Mouse (Mus musculus): ENCODE measurements at regions not wholly inside any gene's neighbourhood (a gene's known extent, or its start where the extent isn't known, plus 50 kb on each side); places are given as distances from the start of the nearest gene placed in this dataset.

- no peak for TF ChIP-seq EP300 (IDR thresholded peaks at IDR 0.05; ENCODE audit: low read depth)
- no peak for TF ChIP-seq CTCF (IDR thresholded peaks at IDR 0.05; ENCODE audit: low read depth)
These were observed 209.3 kb upstream of the Daam1 start for GRCm38 (mm10) chr12:71621542-71621941.

Measured in liver, embryonic 14.5 days (tissue).